Mouse (Mus musculus): ENCODE measurements around the gene Stmn1.
A peak's percentile ranks its signal among the peaks of the same experiment; 100 is the strongest.

Gene Stmn1

DNA sequence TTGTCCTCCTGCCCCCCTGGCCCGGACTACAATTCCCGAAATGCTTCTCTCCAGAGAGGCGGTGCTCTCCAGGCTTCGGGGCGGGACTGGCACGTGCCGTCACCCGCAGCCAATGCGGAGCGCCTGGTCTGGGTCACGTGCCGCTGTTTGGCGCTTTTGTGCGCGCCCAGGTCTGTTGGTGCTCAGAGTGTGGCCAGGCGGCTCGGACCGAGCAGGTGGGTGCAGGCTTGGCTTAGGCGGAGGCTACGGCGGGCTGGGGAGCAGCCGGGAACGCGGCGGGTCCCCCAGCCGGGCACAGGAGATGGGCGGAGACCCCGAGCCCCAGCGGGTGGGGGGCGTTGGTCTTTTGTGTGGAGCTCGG is at the start of gene Stmn1:
Gene Stmn1, plus strand, starts transcription at position 106 of the 361 bp plus-strand sequence.
- DNase-seq (ENCODE audit: inconsistent age in 2 of 2, low spot score in 1 of 2), result peak; percentile 94 to 97

- no peak for DNase-seq (ENCODE audit: inconsistent age in 2 of 2, low spot score in 1 of 2)
Measured at GRCm38 (mm10) chr4:134421971-134422370, 46.1 kb upstream of the Stmn1 start.

GRCm38 (mm10) chr4:134423949-134424348 is 44.2 kb upstream of the Stmn1 start:
- no peak for DNase-seq (ENCODE audit: inconsistent age in 2 of 2, low spot score in 1 of 2)

GRCm38 (mm10) chr4:134425088-134425487 is 43.0 kb upstream of the Stmn1 start:
- no peak for DNase-seq (ENCODE audit: inconsistent age in 2 of 2, low spot score in 1 of 2)

GRCm38 (mm10) chr4:134430381-134431004 is 37.6 kb upstream of the Stmn1 start:
- peak; percentile 18 to 42 for DNase-seq (ENCODE audit: inconsistent age in 2 of 2, low spot score in 1 of 2)

- DNase-seq (ENCODE audit: inconsistent age in 2 of 2, low spot score in 1 of 2), result no peak
Measured at GRCm38 (mm10) chr4:134432686-134433360, 35.3 kb upstream of the Stmn1 start.

DNA sequence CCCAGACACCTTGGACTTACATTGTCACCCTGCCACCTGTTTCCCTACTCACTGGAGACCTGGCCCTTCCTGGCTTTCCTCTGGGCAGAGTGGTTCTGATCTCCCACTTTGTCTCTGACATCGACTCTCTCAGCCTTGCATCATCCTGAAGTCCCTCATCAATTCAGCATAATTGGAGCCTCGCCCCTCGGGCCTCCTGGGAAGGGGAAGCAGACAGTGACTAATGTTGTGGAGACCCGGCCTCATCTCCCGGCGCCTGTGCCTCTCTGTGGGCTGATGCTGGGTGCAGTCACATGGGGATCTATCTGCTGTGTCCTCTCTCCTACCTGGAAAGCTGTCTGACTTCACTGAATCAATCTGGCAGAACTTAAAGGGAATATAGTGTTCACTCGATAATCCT is 31.9 kb upstream of the Stmn1 start:
- DNase-seq (ENCODE audit: inconsistent age in 2 of 2, low spot score in 1 of 2), result no peak

- DNase-seq (ENCODE audit: inconsistent age in 2 of 2, low spot score in 1 of 2), result peak in 1 of 2 experiments; percentile 36
Measured at GRCm38 (mm10) chr4:134436659-134437058, 31.5 kb upstream of the Stmn1 start.

- DNase-seq (ENCODE audit: inconsistent age in 2 of 2, low spot score in 1 of 2), result no peak
Measured at GRCm38 (mm10) chr4:134439119-134439518, 29.0 kb upstream of the Stmn1 start.

GRCm38 (mm10) chr4:134439919-134440318 is 28.2 kb upstream of the Stmn1 start:
- DNase-seq (ENCODE audit: inconsistent age in 2 of 2, low spot score in 1 of 2), result no peak

DNA sequence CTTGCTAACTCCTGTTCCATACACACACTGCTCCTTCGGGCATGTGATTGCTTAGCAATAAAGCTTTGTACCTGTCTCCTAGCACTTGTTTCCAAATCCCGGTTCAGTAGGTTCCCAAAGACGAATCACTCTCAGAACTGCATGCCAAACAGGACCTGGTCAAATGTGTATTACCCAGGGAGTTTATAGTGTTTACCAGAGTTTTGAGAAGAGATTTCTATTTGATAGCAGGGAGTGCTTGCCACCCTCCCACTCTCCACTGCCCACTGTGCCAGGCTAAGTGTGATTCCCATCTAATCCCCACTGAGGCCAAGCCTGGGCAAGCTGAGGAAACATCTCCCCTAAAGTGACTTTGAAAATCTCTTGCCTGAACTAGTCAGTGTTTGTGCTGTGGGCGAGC is 25.9 kb upstream of the Stmn1 start:
- DNase-seq (ENCODE audit: inconsistent age in 2 of 2, low spot score in 1 of 2), result no peak

DNA sequence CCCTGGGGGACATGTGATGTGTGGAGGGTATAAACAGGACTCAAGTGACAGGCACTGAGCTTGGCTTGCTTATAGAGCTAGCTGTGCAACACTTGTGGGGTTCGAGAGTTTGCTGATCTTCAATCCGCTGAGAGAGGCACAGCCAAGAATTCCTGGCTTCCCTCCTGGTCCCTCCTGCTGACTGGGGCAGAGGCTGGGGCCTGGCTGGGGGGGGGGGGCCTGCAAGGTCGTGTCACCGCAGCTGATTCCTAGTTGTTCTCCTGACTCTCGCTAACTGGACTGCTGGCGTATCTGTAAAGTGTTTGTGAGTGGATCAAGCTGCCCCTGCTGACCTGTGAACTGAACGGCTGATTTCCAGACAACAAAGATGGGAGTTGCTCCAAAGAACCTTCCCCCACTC is 24.5 kb upstream of the Stmn1 start:
- DNase-seq (ENCODE audit: inconsistent age in 2 of 2, low spot score in 1 of 2), result no peak

GRCm38 (mm10) chr4:134444949-134445348 is 23.2 kb upstream of the Stmn1 start:
- DNase-seq (ENCODE audit: inconsistent age in 2 of 2, low spot score in 1 of 2), result no peak

DNA sequence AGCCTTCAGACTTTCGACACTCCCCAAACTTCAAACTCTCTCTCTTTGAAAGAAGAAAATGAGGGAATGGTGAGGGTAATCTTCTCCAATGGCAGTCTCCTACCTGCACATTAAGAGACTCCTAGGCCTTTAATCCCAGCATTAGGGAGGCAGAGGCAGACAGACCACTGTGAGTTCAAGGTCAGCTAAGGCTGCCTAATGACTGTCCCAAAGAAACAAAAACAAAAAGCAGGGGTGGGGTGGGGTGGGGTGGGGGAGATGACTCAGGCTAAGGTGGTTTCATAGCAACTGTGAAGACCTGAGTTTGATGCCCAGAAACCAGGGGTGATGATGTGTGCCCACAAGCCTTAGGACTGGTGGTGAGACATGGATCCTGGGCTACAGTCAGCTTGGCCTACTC is 22.6 kb upstream of the Stmn1 start:
- no peak for DNase-seq (ENCODE audit: inconsistent age in 2 of 2, low spot score in 1 of 2)

GRCm38 (mm10) chr4:134447966-134448365 is 20.2 kb upstream of the Stmn1 start:
- DNase-seq (ENCODE audit: inconsistent age in 2 of 2, low spot score in 1 of 2), result no peak

- DNase-seq (ENCODE audit: inconsistent age in 2 of 2, low spot score in 1 of 2), result peak in 1 of 2 experiments; percentile 44
Measured at GRCm38 (mm10) chr4:134449595-134450391, 18.3 kb upstream of the Stmn1 start.

DNA sequence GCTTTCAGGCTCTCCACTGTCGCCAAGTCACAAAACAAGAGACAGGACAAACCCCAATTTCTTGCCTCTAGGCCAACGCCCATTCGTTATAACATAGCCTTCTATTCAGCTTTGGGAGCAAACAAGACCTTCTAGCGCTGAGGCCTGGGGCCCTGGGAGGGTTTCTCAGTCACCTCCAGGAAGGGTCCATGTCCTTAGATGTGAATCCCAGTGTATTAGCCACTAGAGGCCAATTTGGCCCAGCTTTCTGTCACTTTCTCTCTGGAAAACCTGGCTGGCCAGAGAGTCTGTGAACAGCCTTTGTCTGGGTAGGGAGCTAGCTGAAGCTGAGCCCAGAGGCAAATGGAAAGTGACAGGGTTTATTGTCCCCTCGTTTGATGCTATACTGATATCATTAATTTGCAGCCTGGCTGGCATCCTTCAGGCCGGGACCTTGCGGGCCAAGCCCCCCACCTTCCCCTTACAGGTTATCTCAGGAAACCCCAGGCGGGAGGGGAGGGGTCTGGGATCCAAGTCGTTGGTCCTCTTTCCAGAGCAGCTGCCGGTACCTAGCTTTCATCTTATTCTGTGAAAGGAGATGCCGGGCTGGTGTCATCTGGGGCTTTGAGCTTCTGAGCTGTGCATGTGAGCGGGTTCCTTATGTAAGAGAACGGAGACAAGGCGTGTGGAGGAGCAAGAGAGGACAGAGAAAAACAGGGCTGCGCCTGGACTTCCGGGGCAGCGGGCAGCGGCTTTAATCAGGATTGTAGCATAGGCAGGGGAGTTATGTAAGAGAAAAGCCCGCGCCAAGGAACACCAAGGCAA is 17.5 kb upstream of the Stmn1 start:
- DNase-seq (ENCODE audit: inconsistent age in 2 of 2, low spot score in 1 of 2), result peak; percentile 46 to 63

DNA sequence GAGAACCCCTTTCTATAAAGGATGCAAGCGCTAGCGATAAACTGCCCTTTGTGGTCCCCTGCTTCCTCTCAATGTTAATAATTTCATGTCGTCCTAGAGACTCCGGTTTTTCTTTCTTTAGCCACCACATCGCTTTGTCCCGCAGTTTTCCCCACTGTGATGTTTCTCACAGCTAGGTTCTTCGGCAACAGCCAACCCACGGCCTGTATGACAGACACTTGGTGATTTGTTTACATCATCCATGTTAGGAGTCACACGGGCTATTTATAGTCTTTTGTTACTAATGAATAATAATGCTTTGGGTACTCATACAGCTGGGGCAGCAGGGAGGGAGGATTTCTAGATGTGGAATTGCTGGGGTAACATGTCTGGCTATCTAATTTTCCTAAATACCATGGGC is 16.6 kb upstream of the Stmn1 start:
- no peak for DNase-seq (ENCODE audit: inconsistent age in 2 of 2, low spot score in 1 of 2)

DNA sequence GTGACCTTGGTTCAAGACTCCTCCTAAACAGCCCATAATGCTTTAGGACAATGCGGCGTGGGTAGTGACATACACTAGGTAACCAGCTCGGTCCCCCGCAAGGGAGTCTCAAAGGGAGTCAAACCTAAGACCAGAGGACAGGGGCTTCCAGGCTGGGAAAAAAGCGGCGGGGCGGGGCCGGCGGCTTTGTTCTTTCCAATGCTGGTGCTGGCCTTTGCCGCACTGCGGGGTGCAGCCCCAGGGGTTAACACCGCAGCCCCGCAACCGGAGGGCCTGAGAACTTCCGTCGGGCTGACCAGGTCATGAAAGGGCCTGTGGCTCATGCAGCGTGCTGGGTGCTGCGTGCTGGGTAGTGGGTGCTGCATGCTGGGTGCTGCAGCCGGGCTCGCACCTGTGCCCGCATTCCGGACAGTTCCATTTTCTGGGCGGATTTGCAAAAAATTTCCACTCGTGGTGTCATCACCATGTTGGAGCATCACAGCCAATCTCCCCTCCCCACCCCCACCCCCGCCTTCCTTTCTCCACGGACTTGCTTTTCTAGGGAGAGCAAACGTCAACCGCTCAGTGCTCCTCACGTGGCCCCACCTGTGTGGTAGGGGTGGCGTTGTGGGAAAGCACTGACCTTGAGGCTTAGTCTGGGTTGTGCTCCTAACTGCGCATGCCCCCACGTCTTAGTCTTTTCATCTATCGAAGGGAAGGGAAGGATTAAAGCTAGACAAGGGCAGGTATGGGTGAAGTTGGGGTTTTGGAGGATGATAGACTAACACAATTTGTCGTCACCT is 14.3 kb upstream of the Stmn1 start:
- DNase-seq (ENCODE audit: inconsistent age in 2 of 2, low spot score in 1 of 2), result peak; percentile 68 to 72

GRCm38 (mm10) chr4:134455310-134455709 is 12.8 kb upstream of the Stmn1 start:
- DNase-seq (ENCODE audit: inconsistent age in 2 of 2, low spot score in 1 of 2), result peak in 1 of 2 experiments; percentile 55

Data from adrenal gland, adult (tissue).